Mouse (Mus musculus) mature B cell (primary cell): ENCODE data around the gene Serpine1.
"Not testable (repeated sequence)": the region's sequence is repeated elsewhere in the genome, so short reads cannot be mapped to it uniquely, and the experiment has no call there.

ENCODE experiments used
- in situ Hi-C: fragments of 300-500 bp; cut with MboI; formaldehyde crosslinking; loops from 2 replicates; pipeline ENCODE4 v1.14.3; 2019

The Serpine1 gene

DNA sequence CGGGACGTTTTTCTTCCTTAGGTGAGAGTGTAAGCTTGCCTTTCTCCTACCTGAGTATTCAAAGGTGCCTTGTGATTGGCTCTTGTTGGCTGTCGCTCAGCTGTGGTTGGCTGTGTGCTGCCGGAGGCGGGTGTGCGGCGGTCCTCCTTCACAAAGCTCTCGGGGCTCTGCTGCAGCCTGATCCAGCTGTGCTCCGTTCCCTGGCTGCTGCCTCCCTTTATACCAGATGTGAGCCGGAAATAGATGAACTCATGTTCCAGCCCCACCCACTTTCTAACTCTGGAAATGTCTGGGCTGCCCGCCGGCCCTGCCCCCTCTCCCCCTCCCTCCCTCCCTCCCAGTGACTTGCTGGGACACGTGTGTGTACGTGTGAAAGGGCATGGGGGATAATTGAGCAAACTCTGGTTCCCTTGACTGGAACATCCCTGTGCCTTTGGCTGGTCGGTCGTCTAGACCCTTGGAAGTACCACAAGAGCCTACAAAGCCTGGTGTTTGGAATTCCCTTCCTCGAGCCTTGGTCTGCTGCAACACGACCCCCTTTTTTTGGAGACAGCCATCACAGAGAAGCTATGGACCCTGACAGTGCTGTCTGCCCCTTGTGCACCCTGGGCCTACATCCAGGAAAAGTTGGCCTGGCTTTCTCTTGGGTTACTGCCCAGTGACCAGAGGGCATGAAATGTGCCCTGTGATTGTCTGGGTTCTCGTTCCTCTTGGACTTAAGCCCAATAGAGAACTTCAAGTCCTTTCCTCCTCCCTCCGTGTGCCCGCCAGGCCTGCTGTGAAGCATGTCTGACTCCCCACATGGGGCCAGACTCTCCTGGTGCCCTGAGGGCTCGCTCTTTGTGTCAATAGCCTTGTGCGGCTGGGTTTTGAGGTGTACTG, at the start of gene Serpine1:
TSS of gene Serpine1 (minus strand) at position 190 of the 882 bp plus-strand sequence.
- in situ Hi-C loops = no loop called here

DNA sequence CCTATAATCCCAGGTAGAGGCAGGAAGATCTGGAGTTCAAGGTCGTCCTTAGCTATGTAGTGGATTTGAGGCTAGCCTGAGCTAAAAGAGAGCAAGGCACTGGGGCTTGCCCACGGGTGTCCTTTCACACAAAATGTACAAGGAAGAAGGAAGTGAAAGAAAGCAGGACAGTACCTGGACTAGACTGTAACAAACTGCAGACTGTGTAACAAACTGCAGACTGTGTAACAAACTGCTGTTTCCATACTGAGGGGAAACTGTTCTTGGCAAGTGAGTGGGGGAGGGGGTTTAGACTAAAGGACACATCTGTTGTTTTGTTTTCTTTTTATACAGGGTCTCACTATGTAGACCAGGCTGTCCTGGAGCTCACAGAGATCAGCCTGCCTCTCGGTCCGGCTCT, 49.2 kb upstream of the Serpine1 start:
- in situ Hi-C loops = no loop called here

DNA sequence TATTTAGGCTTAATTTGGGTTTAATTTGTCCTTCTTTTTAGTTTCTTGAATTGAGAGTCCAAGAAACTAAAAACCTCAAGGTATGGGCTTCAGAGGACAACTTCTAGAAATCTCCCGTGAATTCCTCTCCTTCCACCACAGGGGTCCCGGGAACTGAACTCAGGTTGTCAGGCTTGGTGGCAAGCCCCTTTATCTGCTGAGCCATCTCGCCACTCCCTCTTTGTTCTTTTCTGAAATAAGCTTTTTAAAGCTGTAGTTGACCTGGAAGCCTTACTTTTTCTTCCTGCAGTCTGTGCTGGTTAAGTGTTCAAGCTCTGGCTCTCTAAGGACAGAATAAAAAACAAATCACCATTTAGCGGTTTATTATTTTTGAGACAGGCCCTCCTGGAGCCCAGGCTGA, 46.8 kb upstream of the Serpine1 start:
- in situ Hi-C loops = no loop called here

DNA sequence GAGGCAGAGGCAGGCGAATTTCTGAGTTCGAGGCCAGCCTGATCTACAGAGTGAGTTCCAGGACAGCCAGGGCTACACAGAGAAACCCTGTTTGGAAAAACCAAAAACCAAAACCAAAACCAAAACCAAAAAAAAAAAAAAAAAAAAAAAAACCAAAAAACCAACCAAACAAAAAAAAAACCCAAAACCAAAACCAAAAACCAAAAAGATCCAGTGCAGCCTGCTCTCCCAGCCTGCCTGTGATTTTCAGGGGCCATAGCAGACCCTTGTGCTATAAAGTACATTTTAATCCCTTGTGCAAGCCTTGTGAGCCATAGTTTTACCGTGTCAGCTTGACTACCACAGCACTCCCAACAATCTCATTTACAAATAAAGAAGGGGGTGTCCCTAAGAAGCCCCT, 45.9 kb upstream of the Serpine1 start:
- in situ Hi-C loops = not testable (repeated sequence)

DNA sequence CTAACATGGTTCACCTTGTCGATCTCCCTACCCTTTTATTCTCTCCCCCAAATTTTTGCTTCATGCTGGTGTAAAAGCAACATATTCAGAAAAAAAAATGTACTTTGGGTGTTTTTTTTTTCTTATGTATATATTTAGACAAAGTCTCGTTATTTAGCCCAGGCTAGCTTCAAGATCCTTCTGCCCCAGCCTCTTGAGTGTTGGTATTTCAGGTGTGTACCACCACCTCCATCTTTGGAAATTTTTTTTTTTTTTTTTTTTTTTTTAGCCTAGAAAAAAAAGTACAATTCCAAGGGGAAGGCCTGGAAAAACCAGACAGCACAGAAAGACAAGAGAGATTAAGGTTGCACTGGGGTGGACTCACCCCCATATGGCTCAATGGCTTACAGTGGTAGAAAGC, 44.9 kb upstream of the Serpine1 start:
- in situ Hi-C loops = no loop called here

DNA sequence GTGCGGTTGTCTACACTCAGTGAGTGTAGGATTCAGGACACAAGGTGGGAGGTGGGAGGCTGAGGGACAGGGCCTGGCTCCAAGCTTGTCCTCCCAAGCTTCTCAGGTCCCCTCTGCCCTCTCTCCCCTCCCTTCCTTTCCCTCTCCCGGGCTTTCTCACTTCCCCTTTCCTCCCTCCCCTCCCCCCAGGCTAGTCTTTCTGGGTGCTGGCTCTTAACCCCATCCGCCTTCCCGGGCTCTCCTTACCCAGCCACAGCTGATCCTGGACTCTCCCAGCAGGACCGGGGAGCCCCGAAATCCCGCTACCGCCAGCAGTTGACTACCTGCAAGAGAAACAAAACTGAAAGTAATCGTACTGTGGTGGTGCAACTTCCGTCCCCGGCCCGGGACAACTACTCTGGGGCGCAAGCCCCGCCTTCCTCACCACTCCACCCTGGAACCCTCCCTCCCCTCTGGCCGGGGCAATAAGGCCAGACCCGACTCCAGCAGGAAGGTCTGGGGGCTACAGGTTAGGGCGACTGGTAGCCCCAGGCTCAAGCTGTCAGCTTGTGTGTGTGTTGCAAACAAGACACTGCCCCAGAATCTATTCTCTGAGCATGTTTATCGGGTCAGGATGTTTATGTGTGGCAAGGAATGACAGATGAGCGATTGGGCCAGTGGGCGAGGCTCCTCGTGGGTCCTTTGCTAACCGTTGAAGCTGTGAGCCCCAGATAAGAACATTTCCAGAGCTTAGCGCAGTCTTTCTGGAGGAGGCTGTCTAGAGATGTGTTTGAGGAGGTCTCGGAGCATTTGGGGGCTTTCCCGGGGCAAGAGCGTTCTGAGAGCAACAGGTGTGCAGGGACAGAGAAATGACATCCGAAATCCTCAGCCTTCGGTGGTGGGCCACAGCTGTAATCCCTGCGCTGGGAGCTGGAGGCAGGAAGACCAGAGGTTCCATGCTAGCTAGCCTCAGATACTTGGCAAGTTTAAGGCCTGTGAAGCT, 44.1 kb upstream of the Serpine1 start, which contains the start of gene Trim56:
TSS of gene Trim56 (minus strand) at position 344 of the 982 bp plus-strand sequence.
- in situ Hi-C loops = no loop called here

DNA sequence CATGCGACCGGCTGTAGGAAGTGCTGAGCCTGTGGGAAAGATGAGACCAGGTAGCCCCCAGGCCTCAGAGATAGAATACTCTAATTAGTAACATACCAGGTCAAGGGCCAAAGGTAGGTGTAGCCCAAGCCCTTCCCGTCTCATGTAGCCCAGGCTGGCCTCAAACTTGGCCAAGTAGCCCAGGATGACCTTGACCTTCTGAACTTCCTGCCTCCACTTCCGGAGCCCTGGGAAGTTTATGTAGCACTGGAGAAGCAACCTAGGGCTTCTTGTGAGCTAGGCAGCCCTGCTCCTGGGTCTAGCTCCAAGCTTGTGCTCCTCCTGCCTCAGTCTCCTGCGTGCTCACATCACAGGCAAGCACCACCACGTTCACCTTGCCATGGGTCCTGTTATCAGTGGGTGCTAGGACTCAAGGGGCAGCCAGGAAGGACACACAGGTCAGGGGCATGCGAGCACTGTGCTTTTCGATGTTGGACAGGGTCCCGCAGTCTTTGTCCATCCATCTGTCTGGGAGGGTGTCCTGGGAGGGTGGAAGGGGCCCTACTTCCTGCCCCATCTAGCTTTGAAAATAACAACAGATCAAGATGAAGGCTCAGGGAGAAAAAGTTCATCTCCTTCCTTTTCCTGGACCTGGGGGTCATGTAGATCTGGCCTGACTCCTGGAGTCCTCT, 43.0 kb upstream of the Serpine1 start:
- in situ Hi-C loops = no loop called here

DNA sequence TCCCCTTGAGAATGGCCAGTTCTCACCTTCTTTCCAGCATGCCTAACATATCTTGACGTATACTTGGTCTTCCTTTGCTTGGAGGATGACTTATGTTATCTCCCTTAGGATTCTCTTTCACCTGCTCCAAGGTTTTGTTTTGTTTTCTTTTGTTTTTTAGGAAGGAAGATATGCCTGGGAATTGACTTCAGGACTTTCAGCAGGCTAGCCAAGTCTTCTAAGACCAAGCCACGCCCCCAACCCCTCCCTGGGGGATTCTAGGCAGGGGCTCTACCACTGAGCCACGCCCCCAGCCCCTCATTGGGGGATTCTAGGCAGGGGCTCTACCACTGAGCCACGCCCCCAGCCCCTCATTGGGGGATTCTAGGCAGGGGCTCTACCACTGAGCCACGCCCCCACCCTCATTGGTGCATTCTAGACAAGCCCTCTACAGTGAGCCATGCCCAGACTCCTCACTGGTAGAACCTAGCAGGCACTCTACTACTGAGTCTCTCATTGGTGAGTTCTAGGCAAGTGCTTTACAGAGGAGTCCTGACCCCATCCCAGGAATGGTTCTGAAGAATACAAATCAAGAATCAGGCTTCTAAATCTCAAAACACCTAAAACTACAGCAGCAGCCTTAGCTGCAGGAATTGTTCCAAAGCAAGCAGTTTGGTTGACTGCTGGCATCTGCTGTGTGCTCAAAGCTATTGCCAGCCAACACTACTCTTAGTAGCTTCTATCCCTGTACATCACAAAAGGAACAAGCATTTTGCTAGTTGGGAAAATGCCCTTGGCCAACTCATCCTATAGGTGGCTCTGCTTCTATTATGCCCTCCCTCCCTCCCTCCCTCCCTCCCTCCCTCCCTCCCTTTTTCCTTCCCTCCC, 39.7 kb upstream of the Serpine1 start:
- in situ Hi-C loops = no loop called here

DNA sequence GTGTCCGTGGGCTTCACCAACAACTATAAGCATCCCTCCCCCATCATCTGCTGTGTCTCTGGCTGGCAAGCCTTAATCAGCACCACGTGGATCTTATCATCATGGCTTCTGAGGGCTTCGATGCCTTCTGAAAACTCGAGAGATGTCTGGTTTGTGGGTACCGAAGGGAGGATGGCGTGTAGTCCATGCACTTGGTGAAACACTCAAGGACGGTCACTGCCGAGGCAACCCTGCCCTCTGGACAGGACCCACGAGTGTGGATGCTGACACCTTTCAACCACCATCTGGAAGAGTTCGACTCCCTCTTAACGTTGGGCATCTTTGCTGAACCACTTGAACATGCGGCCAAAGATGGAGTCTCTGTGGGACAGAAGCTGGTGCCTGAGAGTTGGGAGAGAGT, 38.8 kb upstream of the Serpine1 start:
- in situ Hi-C loops = no loop called here

DNA sequence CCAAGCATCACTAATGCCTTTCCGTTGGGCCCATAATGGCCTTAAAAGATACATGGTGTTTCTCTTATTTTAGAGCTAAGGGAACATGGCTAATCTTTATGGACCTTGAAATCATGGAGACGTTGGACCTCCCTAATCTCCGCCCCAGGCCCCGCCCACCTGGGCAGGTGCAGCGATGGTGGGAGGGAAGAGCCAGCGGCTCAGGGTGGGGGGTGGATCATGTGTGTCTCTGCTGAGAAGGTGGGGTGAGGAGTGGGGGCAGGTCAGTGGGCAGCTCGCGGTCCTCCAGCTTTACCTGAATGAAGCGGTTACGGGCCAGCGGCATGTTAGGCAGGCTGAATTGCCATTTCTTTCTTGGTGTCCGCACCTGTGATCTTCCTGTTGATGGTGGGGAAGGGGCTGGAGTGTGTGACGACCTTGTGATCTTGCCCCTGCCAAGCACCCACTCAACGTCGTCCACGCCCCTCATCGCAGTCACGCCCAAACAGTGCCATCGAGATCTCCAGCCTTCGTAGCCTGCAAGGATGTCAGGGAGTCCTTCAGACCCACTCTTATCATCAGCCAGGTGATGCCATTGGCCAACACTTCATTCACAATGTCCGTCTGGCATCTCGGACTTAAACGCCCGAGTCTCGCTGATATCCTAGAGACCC, 38.0 kb upstream of the Serpine1 start:
- in situ Hi-C loops = no loop called here

DNA sequence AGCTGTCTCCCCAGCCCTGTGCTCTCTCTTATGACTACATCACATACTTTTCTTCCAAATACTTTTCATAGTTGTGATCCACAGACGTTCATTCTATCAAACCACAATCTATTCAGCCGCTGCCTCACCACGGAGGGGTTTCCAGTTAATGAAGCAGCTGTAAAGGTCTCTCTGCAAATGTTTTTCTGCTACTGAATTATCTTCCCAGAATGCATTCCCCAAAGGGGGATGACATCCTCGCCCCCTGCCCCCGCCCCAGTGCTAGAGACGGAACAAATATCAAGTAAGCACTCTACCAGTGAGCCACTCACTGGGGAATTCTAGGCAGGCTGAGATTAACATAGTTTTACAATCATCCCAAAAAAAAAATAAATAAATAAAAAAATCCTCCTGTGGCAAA, 36.0 kb upstream of the Serpine1 start:
- in situ Hi-C loops = no loop called here

DNA sequence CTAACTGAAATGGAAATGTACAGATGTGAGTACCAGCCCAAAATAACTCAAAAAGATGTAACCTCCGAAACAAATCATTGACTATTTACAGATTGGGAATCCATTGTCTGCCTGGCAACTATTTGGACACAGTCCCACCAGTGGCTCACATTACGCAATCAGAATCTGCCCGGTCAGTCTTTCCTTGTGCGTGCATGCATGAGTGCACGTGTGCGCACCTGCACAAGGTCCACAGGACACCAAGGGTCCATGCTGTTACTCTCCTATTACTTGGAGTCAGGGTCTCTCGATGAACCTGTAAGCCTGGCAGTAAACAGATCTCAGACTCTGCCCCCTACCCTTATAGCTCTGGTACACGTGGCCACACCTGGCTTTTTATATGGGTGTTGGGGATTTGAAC, 35.6 kb upstream of the Serpine1 start:
- in situ Hi-C loops = no loop called here

DNA sequence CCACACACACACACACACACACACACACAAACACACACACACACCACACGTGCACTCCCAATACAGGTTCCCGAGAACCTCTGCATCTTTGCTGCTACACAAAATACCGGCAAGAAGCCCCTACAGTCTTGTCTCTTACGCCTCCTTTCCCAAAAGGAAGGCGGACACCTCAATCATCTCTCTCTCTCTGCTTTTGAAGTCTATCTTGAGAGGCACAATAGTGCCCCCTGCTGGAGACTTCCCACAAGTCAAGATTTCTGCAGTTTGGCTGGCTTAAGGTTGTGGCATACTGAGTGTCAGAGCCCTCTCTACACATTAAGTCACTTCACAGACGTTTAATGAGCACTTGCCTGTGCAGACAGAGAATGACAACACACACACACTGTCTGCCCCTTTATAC, 35.0 kb upstream of the Serpine1 start:
- in situ Hi-C loops = no loop called here

DNA sequence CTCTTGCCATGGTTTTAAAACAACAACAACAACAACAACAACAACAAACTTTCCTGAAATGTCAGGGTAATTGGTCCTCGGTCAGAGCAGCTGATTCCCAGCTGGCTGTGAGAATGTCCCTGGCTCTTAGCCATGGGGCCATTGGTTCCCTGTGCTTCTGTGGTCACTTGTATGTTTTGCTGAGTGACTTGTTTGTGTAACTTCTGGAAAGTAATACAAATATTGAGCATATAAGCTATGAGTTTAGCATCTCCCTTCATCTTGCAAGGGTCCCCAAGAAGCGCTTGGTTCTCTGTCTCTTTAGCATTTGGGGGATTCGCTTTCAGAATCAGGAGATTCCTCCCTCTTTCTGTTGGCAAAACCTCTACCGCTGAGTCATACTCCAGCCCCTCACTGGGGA, 34.4 kb upstream of the Serpine1 start:
- in situ Hi-C loops = no loop called here

DNA sequence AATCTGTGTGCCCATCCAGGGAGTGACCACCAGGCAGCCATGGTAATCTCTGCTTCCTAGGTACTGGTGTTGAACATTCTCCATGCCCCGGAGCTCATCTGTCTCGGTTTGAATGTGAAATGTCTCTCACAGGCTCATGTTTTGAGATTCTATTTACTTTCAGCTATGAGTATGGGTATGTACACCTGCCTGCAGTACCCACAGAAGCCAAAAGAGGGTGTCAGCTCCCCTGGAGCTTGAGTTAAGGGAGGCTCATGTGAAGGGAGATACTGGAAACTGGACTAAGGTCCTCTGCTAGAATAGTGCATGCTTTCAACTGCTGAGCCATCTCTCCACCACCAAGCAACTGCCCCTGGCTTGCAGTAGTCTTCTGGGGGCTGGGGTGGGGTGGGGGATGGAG, 31.9 kb upstream of the Serpine1 start:
- in situ Hi-C loops = no loop called here

DNA sequence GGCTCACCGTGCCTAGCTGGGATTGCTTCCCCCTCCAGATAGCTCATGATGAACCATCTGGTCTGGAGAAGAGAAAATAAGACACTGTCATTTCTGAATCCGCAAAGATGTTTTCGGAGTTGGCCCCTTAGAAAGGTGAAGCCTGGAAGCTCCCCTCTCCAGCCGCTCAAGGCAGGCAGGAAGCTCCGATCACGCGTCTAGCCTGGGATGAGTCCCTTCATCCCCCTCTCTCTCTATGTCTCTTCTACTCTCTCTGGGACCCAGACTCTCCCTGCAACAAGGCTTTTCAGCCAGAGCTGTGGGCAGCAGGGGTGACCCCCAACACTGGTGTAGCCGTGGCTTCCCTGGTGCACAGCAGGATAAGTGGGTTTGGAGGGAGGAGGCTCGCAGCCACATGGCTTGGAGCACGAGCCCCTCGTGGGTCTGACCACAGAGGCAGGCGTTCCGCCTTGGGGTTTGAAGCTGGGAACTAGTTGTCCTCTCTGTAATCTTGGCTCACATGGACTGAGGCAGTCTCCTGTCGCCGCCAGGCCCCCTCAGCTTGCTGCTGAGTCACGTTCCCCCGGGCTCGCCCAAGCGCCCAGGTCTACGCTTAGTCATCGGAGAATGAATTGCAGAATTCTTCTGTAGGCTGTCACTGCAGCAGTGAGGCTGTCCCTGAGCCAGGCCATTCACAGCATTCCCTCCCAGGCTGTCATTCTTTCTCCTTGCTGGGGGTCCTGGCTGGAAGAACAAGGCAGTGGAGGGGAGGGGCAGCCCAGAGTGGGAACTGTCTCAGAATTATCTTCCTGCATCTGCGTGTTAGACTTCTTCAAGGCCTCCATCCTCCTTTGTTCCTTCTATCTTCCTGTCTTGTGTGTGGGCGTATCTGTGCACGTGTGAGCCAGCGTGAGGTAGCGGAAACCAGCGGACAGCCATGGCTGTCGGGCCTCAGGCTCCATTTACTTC, 30.8 kb upstream of the Serpine1 start:
- in situ Hi-C loops = no loop called here

DNA sequence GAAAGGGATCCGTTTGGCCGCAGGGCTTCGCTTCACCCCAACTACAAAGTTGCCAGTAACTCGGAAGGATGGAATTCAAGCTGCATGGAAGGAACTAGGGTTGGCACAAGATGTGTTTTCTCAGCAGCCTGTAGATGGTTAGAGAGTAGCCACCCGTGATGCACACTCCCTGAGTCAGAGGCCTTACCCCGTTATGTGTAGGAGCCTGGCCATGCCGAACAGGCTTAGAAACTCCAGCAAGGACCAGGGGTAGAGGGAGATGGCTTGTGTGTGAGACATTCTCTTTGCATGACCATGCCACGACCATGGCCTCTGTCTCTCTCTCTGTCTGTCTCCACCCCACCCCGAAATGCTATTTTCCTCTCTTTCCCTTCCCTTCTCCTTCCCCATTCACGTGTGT, 30.0 kb upstream of the Serpine1 start:
- in situ Hi-C loops = no loop called here

DNA sequence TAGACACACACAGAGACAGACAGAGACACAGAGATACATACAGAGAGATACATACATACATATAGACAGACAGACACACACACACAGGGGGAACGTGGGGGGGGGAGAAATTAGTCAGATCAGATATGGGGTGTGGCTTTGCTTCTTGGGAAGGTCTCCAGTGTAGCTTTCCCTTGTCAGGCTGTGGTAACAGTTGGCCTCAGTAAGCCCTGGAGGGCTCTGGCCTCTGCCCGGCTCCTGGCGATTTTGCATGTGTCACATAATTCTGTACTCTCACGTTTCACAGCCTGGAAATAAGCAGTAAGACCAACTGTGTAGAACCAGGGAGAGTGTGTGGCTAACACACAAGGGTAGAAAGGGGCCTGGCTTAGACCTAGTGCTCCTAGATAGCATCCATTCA, 28.6 kb upstream of the Serpine1 start:
- in situ Hi-C loops = no loop called here

DNA sequence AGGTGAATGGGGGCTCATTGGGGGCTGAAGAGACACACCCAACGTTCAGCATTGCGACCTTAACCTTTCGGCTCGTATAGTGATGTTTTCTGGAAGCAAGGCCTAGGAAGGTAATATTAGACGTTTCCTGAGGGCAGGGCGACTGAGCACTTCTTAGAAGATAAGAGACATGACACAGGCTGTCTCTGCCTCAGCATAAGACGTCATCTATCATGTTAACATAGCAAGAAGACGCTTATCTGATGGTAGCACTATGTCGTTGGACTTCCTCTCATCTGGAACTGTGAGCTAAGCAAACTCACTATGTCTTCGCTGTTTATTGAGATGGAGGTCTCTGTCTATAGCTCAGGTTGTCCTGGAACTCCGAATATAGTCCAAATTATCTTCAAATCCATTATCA, 26.4 kb upstream of the Serpine1 start:
- in situ Hi-C loops = no loop called here
